Mouse (Mus musculus) cerebellum, adult (tissue): Measurements from ENCODE around the gene Padi3.

Experiments used
- ATAC-seq: cut with Nextera tagmentation; 2 replicates; pipeline ENCODE4 v1.9.2; 2017; ENCODE audit warnings: mild to moderate bottlenecking, moderate library complexity, mixed read lengths; ENCODE audit not compliant: insufficient number of reproducible peaks, low FRiP score, low TSS enrichment

The Padi3 gene

GRCm38 (mm10) chr4:140784292-140784945, 26.0 kb downstream of the Padi3 start:
- no peak for ATAC-seq

GRCm38 (mm10) chr4:140782821-140783220, 27.6 kb downstream of the Padi3 start:
- ATAC-seq, result no peak

- no peak for ATAC-seq
Observed at GRCm38 (mm10) chr4:140780507-140780906, 29.9 kb downstream of the Padi3 start.

GRCm38 (mm10) chr4:140779803-140780397, 30.5 kb downstream of the Padi3 start:
- ATAC-seq, result no peak

GRCm38 (mm10) chr4:140776623-140777022, 33.8 kb downstream of the Padi3 start:
- ATAC-seq, result no peak

- ATAC-seq, result no peak
Observed at GRCm38 (mm10) chr4:140775876-140776275, 34.6 kb downstream of the Padi3 start.

GRCm38 (mm10) chr4:140774893-140775292, 35.6 kb downstream of the Padi3 start:
- no peak for ATAC-seq

GRCm38 (mm10) chr4:140774025-140774800, 36.2 kb downstream of the Padi3 start, which contains the start of gene Padi4:
Padi4 (minus strand) TSS chr4:140774236.
- ATAC-seq, result no peak

GRCm38 (mm10) chr4:140771091-140771490, 39.4 kb downstream of the Padi3 start:
- no peak for ATAC-seq

GRCm38 (mm10) chr4:140770433-140770832, 40.0 kb downstream of the Padi3 start:
- ATAC-seq, result no peak

- ATAC-seq, result no peak
Observed at GRCm38 (mm10) chr4:140768973-140769372, 41.5 kb downstream of the Padi3 start.

- no peak for ATAC-seq
Observed at GRCm38 (mm10) chr4:140765936-140766335, 44.5 kb downstream of the Padi3 start.

- no peak for ATAC-seq
Observed at GRCm38 (mm10) chr4:140763158-140763557, 47.3 kb downstream of the Padi3 start.

- no peak for ATAC-seq
Observed at GRCm38 (mm10) chr4:140761601-140762000, 48.8 kb downstream of the Padi3 start.

GRCm38 (mm10) chr4:140755811-140756210, 54.6 kb downstream of the Padi3 start:
- no peak for ATAC-seq

GRCm38 (mm10) chr4:140753366-140753765, 57.1 kb downstream of the Padi3 start:
- no peak for ATAC-seq

- no peak for ATAC-seq
Observed at GRCm38 (mm10) chr4:140750328-140750727, 60.1 kb downstream of the Padi3 start.

- ATAC-seq, result no peak
Observed at GRCm38 (mm10) chr4:140747978-140748377, 62.5 kb downstream of the Padi3 start.

- ATAC-seq, result no peak
Observed at GRCm38 (mm10) chr4:140744654-140745053, 65.8 kb downstream of the Padi3 start.

- no peak for ATAC-seq
Observed at GRCm38 (mm10) chr4:140743086-140743485, 67.4 kb downstream of the Padi3 start.

GRCm38 (mm10) chr4:140742543-140742942, 67.9 kb downstream of the Padi3 start, which contains the start of gene Padi6:
Padi6 (minus strand) TSS chr4:140742643.
- no peak for ATAC-seq
